Mouse (Mus musculus) G1E (cell line): ENCODE data around the gene Tgfa.

Experiments
- CTCF ChIP-seq: IDR thresholded peaks from 2 replicates; pipeline ENCODE4 v1.5.1; 2012; ENCODE audit warnings: low read depth, low read length, inconsistent platforms, mixed read lengths
- GATA1 ChIP-seq: IDR thresholded peaks from 2 replicates; pipeline ENCODE4 v1.6.1; 2012; ENCODE audit warnings: borderline replicate concordance, low read length, inconsistent platforms, mixed read lengths
- POLR2AphosphoS5 ChIP-seq: IDR thresholded peaks from 2 replicates; pipeline ENCODE4 v1.6.1; 2012; ENCODE audit warnings: low read depth, low read length, inconsistent platforms; ENCODE audit not compliant: insufficient replicate concordance
- TAL1 ChIP-seq: conservative IDR thresholded peaks from 2 replicates; pipeline ENCODE4 v1.6.1; 2012; ENCODE audit warnings: low read depth, low read length, inconsistent platforms, mixed read lengths

DNA sequence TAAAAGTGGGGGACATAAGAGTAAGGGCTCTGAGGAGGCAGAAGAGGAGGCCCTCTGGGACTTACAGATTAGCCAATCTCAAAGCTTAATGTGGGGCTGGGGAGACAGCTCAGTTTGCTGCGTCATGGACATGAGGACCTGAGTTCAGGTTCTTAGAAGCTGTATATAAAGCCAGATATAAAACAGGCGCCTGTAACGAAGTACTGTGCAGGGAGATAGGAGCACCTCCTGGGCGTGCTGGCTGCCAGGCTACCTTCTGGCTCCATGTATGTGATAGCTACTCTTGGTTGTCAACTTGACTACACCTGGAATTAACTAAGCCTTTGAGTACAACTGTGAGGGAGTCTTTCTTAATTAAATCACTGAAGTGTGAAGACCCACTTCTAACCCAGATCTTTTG, 110.7 kb downstream of the Tgfa start:
- TF ChIP-seq CTCF, result no peak
- no peak for TF ChIP-seq POLR2AphosphoS5
- no peak for TF ChIP-seq GATA1
- TF ChIP-seq TAL1, result no peak
